Mouse (Mus musculus): ENCODE measurements around the gene Gm49333. TPM values are rescaled to one million over a fixed set of nuclear protein-coding genes. Genes with fewer than 3 reads are reported as not detected.
"Not testable (repeated sequence)": the region's sequence is repeated elsewhere in the genome, so short reads cannot be mapped to it uniquely, and the experiment has no call there.

Gene Gm49333
- polyA plus RNA-seq, 1 experiment = 0.16 TPM

DNA sequence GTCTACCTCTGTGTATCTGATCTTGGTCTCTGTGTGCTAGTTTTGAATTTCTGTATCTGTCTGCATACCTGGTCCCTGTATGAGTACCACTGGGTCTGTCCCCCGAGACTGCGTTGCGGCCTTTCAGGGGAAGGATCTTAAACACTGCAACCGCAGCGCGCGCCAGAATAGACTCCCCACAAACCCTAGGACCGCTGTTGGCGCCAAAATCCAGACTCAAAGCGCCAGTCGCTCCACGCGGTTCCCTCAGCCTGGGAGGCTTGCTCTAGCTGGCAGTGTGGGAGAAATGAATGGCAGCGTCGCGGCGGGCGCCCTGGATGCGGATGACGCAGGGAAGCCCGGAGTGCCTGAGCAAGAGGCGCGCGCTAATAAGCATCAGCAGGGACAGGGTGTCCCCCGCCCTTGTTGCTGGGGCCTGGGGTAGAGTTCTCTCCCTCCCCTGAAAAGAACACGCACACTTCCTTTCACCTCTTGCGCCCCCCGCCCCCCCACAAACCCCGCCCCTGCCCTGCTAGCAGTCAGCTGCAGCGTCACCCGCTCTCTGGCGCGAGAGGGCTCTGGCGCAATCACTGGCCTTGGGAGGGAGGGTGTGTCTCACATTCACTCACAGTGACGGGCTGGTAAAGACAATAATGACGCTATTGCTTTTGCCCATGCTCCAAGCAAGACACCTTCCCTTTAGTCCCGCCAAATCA is 10.7 kb downstream of the Gm49333 start:
- no peak for DNase-seq (ENCODE audit: low read depth, low spot score)
- under 1% methylated on average over 37 of the region's 37 CpGs for WGBS

GRCm38 (mm10) chr16:20623211-20623610 is 11.8 kb downstream of the Gm49333 start:
- no peak for DNase-seq (ENCODE audit: low read depth, low spot score)
- 48% methylated on average over 2 of the region's 2 CpGs for WGBS

GRCm38 (mm10) chr16:20628871-20629391 is 17.5 kb downstream of the Gm49333 start:
- no peak for DNase-seq (ENCODE audit: low read depth, low spot score)
- 58% methylated on average over 11 of the region's 11 CpGs for WGBS

- WGBS = 8% methylated on average over 54 of the region's 54 CpGs
- no peak for DNase-seq (ENCODE audit: low read depth, low spot score)
Observed at GRCm38 (mm10) chr16:20629731-20630634, 18.6 kb downstream of the Gm49333 start, which contains the start of gene Ece2. Gene Ece2 (plus strand): TSS chr16:20629828.

DNA sequence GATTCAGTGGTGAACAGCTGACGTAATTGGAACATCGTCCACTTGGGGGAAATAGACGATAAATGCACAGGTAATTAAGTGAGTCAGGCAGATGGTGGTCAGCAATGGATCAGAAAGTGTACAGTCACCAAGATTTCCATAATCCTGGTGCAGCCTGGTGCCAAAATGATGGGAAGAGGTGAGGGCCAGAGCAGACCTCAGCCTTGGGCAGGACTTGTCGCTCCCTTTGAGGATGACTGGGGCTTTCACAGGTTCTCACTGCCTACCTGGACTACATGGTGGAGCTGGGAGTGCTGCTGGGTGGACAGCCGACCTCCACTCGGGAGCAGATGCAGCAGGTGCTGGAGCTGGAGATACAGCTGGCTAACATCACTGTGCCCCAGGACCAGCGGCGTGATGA is 26.0 kb downstream of the Gm49333 start:
- WGBS = 61% methylated on average over 8 of the region's 8 CpGs
- no peak for DNase-seq (ENCODE audit: low read depth, low spot score)

DNA sequence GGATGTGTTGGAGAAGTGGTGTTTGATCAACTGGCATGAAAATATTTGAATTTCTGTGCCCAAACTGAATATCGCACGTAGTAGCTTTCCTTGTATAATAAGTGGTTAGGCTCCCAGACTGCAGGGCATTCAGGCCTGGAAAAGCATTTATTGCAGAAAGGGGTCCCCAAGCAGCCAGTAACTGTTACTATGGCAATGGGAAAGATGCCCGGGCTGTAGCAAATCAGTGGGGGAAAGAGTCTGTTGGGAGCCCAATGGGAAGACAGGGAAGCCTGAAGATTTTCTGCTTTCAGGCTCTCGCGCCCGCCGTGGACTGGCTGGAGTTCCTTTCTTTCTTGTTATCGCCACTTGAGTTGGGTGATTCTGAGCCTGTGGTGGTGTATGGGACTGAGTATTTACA is 27.0 kb downstream of the Gm49333 start:
- 76% methylated on average over 8 of the region's 8 CpGs for WGBS
- DNase-seq (ENCODE audit: low read depth, low spot score) = no peak

DNA sequence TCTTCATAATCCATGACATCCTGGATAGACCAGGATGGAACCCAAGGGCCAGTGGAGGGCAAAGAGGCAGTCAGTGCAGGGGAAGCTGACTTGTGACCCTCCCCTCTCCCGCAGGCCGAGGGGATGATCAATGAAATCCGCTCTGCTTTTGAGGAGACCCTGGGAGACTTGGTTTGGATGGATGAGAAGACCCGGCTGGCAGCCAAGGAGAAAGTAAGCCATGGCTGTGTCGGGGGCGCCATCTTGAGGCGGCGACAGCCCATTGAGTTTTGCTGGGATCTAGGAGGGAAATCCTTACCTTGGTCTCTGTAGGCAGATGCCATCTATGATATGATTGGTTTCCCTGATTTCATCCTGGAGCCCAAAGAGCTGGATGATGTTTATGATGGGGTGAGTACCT is 30.8 kb downstream of the Gm49333 start:
- no peak for DNase-seq (ENCODE audit: low read depth, low spot score)
- 2% methylated on average over 8 of the region's 8 CpGs for WGBS

GRCm38 (mm10) chr16:20643911-20644310 is 32.5 kb downstream of the Gm49333 start:
- DNase-seq (ENCODE audit: low read depth, low spot score) = no peak
- WGBS = 76% methylated on average over 7 of the region's 7 CpGs

GRCm38 (mm10) chr16:20651076-20651946 is 39.9 kb downstream of the Gm49333 start, which contains the start of gene Psmd2:
Gene Psmd2 (plus strand): TSS chr16:20651652.
- WGBS = under 1% methylated on average over 46 of the region's 46 CpGs
- DNase-seq (ENCODE audit: low read depth, low spot score) = no peak

DNA sequence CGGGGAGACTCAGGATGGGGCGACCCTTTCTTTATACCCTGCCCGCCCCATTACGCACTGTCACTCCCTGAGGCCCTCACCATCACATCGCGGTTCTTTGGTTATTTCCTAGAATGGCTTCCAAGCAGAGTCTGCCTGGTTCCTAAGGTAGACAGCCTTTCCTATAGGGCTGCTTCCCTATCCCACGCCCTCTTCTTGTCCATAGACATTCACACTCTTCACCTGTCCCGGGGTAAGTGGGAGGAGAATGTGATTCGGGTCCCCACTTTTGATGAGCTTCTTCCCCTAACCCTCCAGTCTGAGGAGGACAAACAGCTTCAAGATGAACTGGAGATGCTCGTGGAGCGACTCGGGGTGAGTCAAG is 40.5 kb downstream of the Gm49333 start:
- no peak for DNase-seq (ENCODE audit: low read depth, low spot score)
- 5% methylated on average over 12 of the region's 12 CpGs for WGBS

DNA sequence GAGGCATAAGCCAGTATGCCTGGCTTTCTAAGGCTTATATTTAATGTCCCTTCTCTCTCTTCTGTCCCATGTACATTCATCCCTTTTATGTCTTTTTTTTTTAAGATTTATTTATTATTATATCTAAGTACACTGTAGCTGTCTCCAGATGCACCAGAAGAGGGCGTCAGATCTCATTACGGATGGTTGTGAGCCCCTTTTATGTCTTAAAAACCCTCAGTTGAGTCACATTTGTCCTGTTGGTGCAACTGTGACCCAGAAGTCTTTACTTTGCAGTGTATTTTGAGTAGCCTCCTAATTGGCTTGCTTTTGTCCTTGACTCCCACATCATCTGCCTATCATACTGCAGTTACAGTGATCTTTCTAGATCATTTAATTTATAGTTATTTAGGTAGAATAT is 41.9 kb downstream of the Gm49333 start:
- no peak for DNase-seq (ENCODE audit: low read depth, low spot score)
- 44% methylated on average over 2 of the region's 2 CpGs for WGBS

GRCm38 (mm10) chr16:20657661-20658060 is 46.3 kb downstream of the Gm49333 start:
- 83% methylated on average over 4 of the region's 4 CpGs for WGBS
- DNase-seq (ENCODE audit: low read depth, low spot score) = no peak

GRCm38 (mm10) chr16:20668013-20668412 is 56.6 kb downstream of the Gm49333 start, which contains the start of gene Eif4g1:
Gene Eif4g1 (plus strand): TSS chr16:20668313.
- 97% methylated on average over 6 of the region's 6 CpGs for WGBS
- not testable (repeated sequence) for DNase-seq (ENCODE audit: low read depth, low spot score)

DNA sequence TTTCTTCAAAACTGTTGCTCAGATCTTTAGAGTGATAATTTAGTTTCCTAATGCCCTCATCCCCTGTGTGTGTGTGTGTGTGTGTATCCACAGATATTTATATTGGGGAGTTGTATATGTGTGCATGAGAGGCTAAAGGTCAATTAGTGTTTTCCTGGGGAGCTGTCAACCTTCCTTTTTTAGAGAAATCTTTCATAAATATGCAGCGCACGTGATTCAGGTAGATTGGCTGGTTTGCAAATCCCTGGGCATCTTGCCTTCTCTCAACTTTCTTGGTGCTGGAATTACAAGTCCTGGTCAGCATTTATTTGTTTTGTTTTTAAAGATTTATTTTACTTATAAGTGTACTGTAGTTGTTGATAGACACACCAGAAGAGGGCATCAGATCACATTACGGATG is 58.9 kb downstream of the Gm49333 start:
- WGBS = 84% methylated on average over 3 of the region's 3 CpGs
- DNase-seq (ENCODE audit: low read depth, low spot score) = no peak

DNA sequence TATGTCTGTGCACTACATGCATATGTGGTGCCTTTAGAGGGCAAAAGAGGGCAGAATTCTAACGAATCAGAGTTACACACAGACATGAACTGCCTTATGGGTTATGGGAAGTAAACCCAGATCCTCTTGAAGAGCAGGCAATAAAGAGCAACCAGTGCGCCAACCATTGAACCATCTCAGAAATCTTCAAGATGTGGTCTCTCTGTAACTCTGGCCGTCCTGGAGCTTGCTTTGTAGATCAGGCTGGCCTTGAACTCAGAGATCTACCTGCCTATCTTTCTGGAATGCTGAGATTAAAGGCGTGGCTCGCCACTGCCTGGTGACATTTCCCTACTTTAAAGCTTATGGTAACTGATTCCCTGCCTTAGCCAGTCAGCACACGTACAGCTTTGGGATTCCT is 60.5 kb downstream of the Gm49333 start:
- DNase-seq (ENCODE audit: low read depth, low spot score) = no peak

DNA sequence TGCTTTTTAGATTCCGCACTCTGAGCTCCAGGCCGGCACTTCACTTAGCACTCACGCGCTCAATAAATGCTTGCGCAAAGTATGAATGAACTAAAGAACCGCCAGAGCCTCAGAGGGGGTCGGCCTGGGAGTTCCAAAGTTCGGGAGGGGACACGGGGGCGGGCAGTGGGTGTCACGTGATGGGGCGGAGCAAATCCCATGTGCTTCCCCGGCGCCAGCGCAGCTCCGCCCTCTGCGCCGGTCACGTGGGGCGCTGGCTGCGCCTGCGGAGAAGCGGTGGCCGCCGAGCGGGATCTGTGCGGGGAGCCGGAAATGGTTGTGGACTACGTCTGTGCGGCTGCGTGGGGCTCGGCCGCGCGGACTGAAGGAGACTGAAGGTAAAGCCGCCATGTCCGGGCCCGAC is 61.1 kb downstream of the Gm49333 start:
- under 1% methylated on average over 38 of the region's 38 CpGs for WGBS

More for the DNA sequence above, 60.5 kb downstream of the Gm49333 start:
- 9% methylated on average over 6 of the region's 6 CpGs for WGBS

GRCm38 (mm10) chr16:20672965-20673705 is 61.7 kb downstream of the Gm49333 start:
- DNase-seq (ENCODE audit: low read depth, low spot score) = no peak
- under 1% methylated on average over 76 of the region's 78 CpGs for WGBS

More for the DNA sequence above, 61.1 kb downstream of the Gm49333 start:
- DNase-seq (ENCODE audit: low read depth, low spot score) = peak; percentile 72

DNA sequence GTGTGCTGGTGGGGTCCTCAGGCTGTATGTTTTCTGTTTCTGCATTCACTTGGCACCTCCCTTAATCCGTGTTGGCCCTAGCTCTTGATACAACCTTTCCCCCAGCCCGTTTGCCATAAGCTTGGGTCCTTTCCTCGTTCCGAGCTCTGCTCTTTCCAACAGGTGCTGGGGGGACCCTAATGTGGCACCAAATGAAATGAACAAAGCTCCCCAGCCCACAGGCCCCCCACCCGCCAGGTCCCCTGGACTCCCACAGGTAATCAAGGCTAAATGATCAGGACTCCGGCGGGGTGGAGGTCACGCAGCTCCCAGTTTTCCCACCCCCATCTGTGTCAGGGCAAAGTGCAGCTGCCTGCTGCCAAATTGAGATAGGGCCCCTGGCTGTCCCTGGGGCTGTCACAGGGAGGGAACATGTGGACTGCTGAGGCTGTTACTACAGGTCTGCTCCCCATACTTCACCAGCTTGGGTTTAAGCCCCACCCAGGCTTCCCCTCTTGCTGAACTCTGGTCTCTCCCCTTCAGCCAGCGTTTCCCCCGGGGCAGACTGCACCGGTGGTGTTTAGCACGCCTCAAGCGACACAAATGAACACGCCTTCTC is 62.4 kb downstream of the Gm49333 start:
- no peak for DNase-seq (ENCODE audit: low read depth, low spot score)
- 4% methylated on average over 14 of the region's 14 CpGs for WGBS

All from large intestine, adult 2 months (tissue).